Mouse (Mus musculus) brain, embryonic 14.5 days (tissue): ENCODE data around the gene Dennd4b. TPM values are rescaled to one million over a fixed set of nuclear protein-coding genes. Genes with fewer than 3 reads are reported as not detected.

Experiments used
- DNase-seq: peaks from one replicate; pipeline ENCODE4 v3.0.0-alpha.2; 2011; ENCODE audit warnings: low read depth
- CTCF ChIP-seq: fragments of 200-500 bp; IDR thresholded peaks from 2 replicates; pipeline ENCODE4 v1.5.1; 2012; ENCODE audit warnings: inconsistent platforms, mild to moderate bottlenecking, moderate library complexity, borderline replicate concordance; ENCODE audit not compliant: insufficient read depth, insufficient read length; ENCODE audit errors: extremely low read depth
- POLR2A ChIP-seq: fragments of 200-500 bp; IDR thresholded peaks from 2 replicates; pipeline ENCODE4 v1.6.1; 2012; ENCODE audit warnings: mild to moderate bottlenecking, inconsistent platforms, borderline replicate concordance; ENCODE audit not compliant: poor library complexity, insufficient read depth, insufficient read length, severe bottlenecking; ENCODE audit errors: extremely low read depth
- polyA plus RNA-seq: library from polyadenylated mRNA; depleted of rRNA; stranded (reverse); fragments of >200 nt; gene quantifications from 2 replicates; pipeline ENCODE4 v1.2.3, GENCODE M21; 2012

Gene Dennd4b
- polyA plus RNA-seq, 1 experiment = 30.7 TPM

- TF ChIP-seq CTCF = no peak
- no peak for TF ChIP-seq POLR2A
- no peak for DNase-seq
These were observed 9.8 kb upstream of the Dennd4b start for GRCm38 (mm10) chr3:90255194-90255565.

DNA sequence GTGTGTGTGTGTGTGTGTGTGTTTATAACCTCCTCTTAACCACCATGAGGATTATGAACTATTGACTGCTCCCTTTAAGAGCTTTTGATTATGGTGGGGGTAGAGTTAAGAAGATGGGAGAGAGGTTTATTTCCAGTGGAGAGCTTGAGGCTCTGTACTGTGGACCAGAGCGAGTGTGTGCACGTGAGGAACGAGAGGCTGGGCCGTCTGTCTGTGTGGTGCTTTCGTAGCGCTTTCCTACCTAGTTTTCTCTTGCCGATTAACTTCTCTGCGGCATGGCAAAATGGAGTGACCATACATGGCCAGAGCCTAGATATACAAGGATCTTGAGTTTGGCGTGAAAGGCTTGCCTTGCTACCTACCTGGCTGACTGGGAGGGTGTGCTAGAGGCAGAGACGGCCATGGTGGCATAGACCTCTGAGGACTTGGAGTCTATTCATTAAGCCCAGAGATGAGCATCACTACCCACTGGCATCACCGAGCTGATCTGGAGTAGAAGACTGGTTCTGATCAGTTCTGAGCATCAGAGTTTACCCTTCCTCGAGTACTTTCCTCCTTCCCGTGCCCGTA is 9.1 kb upstream of the Dennd4b start:
- no peak for TF ChIP-seq CTCF
- TF ChIP-seq POLR2A = no peak
- DNase-seq = no peak

- TF ChIP-seq POLR2A (no peak), CTCF (no peak)
- no peak for DNase-seq
These were observed 8.1 kb upstream of the Dennd4b start for GRCm38 (mm10) chr3:90256731-90257530.

GRCm38 (mm10) chr3:90258521-90258920 is 6.5 kb upstream of the Dennd4b start:
- no peak for DNase-seq

DNA sequence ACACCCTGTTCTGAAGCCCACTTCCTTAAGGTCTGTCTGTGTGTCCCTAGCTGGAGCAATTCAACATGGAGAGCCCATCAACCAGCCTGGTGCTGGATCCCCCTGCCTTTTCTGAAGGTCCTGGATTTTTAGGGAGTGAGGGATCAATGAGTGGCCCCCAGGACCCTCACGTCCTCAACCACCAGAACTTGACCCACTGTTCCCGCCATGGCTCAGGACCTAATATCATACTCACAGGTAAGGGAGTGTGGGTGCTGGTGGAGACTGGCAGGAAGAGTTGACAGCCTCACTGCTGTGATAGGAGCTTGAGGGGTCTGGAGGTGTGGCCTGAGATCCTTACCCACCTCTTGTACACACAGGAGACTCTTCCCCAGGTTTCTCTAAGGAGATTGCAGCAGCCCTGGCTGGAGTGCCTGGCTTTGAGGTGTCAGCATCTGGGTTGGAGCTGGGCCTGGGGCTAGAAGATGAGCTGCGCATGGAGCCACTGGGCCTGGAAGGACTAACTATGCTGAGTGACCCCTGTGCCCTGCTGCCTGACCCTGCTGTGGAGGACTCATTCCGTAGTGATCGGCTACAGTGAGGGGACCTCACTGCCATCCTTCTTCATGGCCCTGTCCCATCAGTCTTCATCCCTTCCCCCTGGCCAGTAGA is 1.7 kb upstream of the Dennd4b start:
- no peak for DNase-seq
- TF ChIP-seq CTCF = no peak
- TF ChIP-seq POLR2A = no peak

More at GRCm38 (mm10) chr3:90258521-90258920, 6.5 kb upstream of the Dennd4b start:
- TF ChIP-seq POLR2A = no peak
- no peak for TF ChIP-seq CTCF

DNA sequence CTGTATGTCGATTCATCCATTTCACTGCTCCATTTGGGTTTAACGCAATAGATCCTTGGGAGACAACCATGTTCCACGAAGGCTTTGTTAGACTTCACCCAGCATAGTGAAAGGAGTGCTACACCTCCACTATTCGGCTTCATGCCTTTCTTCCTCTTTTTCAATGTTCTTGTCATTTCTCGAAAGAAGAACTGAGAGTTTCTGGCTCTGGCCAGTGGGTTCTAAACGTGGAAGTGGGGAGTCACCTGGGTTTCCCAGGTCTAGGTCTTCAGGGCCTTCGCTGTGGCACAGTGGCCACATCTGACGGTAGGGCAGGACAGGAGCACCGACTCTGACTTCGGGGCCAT is 325 bp upstream of the Dennd4b start:
- TF ChIP-seq POLR2A (no peak), CTCF (no peak)
- no peak for DNase-seq

GRCm38 (mm10) chr3:90265932-90266741 is 1.2 kb downstream of the Dennd4b start:
- DNase-seq = no peak
- no peak for TF ChIP-seq POLR2A
- TF ChIP-seq CTCF = no peak

DNA sequence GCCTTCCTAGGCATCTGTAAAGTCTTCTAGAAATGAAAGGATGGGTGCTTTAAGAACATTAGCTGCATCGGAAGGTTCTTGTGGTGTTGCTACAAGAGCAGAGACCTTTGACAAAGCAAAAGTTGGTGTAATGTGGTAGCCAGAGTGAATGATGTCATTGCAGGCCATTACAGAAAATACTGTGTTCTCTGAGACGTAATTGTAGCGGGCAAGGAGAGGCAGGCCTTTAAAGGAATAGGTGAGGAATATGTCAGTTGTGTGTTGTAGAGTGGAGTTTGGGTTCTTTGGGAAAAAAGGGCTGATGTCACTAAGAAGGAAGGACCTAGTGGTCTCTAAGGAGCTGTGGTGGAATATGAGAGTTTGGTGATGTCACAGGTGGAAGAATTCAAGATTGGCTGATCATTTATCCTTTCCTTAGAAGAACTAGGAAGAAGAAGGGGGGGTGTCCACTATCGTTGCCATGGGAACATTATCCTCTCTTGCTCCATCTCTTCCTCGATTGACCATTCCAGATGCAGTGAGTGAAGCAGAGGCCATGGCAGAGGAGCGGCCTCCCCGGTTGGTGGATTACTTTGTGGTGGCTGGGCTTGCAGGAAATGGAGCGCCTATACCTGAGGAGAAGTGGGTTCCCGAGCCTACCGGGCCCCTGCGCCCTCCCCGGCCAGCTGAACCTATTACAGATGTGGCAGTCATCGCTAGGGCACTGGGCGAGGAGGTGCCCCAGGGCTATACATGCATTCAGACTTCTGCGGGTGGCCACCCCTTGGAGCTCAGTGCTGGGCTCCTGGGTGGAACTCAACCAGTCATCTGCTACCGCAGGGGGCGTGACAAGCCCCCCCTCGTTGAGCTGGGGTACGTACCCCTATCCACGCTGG is 2.2 kb downstream of the Dennd4b start:
- TF ChIP-seq POLR2A (no peak), CTCF (no peak)
- no peak for DNase-seq

GRCm38 (mm10) chr3:90268190-90268589 is 3.2 kb downstream of the Dennd4b start:
- TF ChIP-seq POLR2A = no peak
- no peak for TF ChIP-seq CTCF
- no peak for DNase-seq

DNA sequence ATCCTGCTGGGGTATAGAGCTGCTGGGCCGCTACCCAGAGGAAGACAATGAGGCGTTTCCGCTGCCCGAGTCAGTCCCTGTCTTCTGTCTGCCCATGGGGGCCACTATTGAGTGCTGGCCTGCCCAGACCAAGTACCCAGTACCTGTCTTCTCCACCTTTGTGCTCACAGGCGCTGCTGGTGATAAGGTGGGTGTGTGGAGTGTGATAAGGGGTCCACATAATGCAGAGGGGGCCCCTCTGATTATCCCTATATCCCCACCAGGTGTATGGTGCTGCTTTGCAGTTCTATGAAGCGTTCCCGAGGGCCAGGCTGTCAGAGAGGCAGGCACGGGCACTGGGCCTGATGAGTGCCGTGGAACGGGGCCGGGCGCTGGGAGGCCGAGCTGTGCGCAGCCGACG is 4.0 kb downstream of the Dennd4b start:
- DNase-seq = no peak
- TF ChIP-seq CTCF = no peak
- no peak for TF ChIP-seq POLR2A

DNA sequence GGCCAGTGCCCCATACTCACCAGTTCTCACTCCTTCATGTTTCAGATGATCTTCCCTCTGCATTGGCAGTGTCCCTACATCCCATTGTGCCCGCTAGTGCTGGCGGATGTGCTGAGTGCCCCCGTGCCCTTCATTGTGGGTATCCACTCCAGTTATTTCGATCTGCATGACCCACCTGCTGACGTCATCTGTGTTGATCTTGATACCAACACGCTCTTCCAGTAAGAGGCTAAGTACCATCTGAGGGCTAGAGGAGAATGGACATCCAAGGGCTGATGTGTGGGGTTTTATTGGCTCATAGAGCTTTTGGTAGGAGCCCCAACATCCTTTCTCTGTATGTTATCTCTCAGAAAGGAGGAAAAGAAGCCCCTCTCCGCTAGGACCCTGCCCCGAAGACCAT is 5.8 kb downstream of the Dennd4b start:
- no peak for DNase-seq
- TF ChIP-seq POLR2A = no peak

GRCm38 (mm10) chr3:90272170-90272569 is 7.2 kb downstream of the Dennd4b start:
- DNase-seq = no peak
- TF ChIP-seq POLR2A = no peak
- no peak for TF ChIP-seq CTCF

GRCm38 (mm10) chr3:90273855-90274254 is 8.9 kb downstream of the Dennd4b start:
- DNase-seq = no peak
- TF ChIP-seq POLR2A (no peak), CTCF (no peak)

GRCm38 (mm10) chr3:90275286-90275685 is 10.3 kb downstream of the Dennd4b start:
- no peak for DNase-seq
- TF ChIP-seq CTCF (no peak), POLR2A (no peak)
